Mouse (Mus musculus): ENCODE results near the gene Adamts15.

Gene Adamts15

GRCm38 (mm10) chr9:30922197-30922894 is at the start of gene Adamts15:
Gene Adamts15, minus strand, starts transcription at chr9:30922452.
- peak; percentile 67 for DNase-seq

- no peak for DNase-seq
These were observed 49.7 kb upstream of the Adamts15 start for GRCm38 (mm10) chr9:30971967-30972366.

GRCm38 (mm10) chr9:30970001-30970400 is 47.7 kb upstream of the Adamts15 start:
- DNase-seq = no peak

- DNase-seq = no peak
These were observed 45.9 kb upstream of the Adamts15 start for GRCm38 (mm10) chr9:30968130-30968529.

- no peak for DNase-seq
These were observed 44.6 kb upstream of the Adamts15 start for GRCm38 (mm10) chr9:30966881-30967280.

GRCm38 (mm10) chr9:30964685-30965084 is 42.4 kb upstream of the Adamts15 start:
- no peak for DNase-seq

GRCm38 (mm10) chr9:30963780-30964179 is 41.5 kb upstream of the Adamts15 start:
- DNase-seq = no peak

GRCm38 (mm10) chr9:30955246-30955645 is 33.0 kb upstream of the Adamts15 start:
- DNase-seq = no peak

- peak; percentile 6 for DNase-seq
These were observed 31.0 kb upstream of the Adamts15 start for GRCm38 (mm10) chr9:30953287-30953686.

- no peak for DNase-seq
These were observed 29.2 kb upstream of the Adamts15 start for GRCm38 (mm10) chr9:30951461-30951860.

GRCm38 (mm10) chr9:30950592-30950991 is 28.3 kb upstream of the Adamts15 start:
- DNase-seq = peak; percentile 22

- DNase-seq = no peak
These were observed 27.7 kb upstream of the Adamts15 start for GRCm38 (mm10) chr9:30949971-30950370.

- DNase-seq = no peak
These were observed 27.2 kb upstream of the Adamts15 start for GRCm38 (mm10) chr9:30949422-30949821.

GRCm38 (mm10) chr9:30945276-30945675 is 23.0 kb upstream of the Adamts15 start:
- no peak for DNase-seq

GRCm38 (mm10) chr9:30944234-30944633 is 22.0 kb upstream of the Adamts15 start:
- no peak for DNase-seq

- no peak for DNase-seq
These were observed 21.1 kb upstream of the Adamts15 start for GRCm38 (mm10) chr9:30943341-30943740.

- peak; percentile 24 for DNase-seq
These were observed 20.5 kb upstream of the Adamts15 start, which contains the start of gene Adamts8 for GRCm38 (mm10) chr9:30942512-30943313. Gene Adamts8, plus strand, starts transcription at chr9:30942562.

- peak; percentile 70 for DNase-seq
These were observed 18.1 kb upstream of the Adamts15 start for GRCm38 (mm10) chr9:30940328-30940727.

GRCm38 (mm10) chr9:30936674-30937438 is 14.6 kb upstream of the Adamts15 start:
- peak; percentile 46 for DNase-seq

GRCm38 (mm10) chr9:30934827-30935226 is 12.6 kb upstream of the Adamts15 start:
- DNase-seq = no peak

GRCm38 (mm10) chr9:30932346-30932745 is 10.1 kb upstream of the Adamts15 start:
- DNase-seq = no peak

GRCm38 (mm10) chr9:30928759-30929158 is 6.5 kb upstream of the Adamts15 start:
- no peak for DNase-seq

Data from liver (tissue).